Mouse (Mus musculus): ENCODE measurements around the gene Slc25a47. TPM values are rescaled to one million over a fixed set of nuclear protein-coding genes. Genes with fewer than 3 reads are reported as not detected.
"Not testable (repeated sequence)": the region's sequence is repeated elsewhere in the genome, so short reads cannot be mapped to it uniquely, and the experiment has no call there.

Gene Slc25a47
- polyA plus RNA-seq, 1 experiment = 2.4 TPM

- Histone ChIP-seq H3K27me3 (ENCODE audit: control insufficient read depth, insufficient read depth, insufficient read length) (no peaks in the 10 kb centered on the region), H3K79me3 (ENCODE audit: low read depth) (peaks cover 18% of the 10 kb centered on the region), H3K79me2 (ENCODE audit: control insufficient read depth, insufficient read depth) (peaks cover 24% of the 10 kb centered on the region), H3K4me3 (ENCODE audit: insufficient read depth, poor library complexity, severe bottlenecking) (no peak overlapping the region), H3K36me3 (ENCODE audit: control insufficient read depth, insufficient read depth) (peaks cover 9% of the 10 kb centered on the region), H3ac (ENCODE audit: control insufficient read depth, insufficient read length, low read depth) (no peak overlapping the region)
- TF ChIP-seq MAX (IDR thresholded peaks at IDR 0.05) (no peak), USF1 (IDR thresholded peaks at IDR 0.05; ENCODE audit: low read depth) (no peak), MYOD1 (IDR thresholded peaks at IDR 0.05; ENCODE audit: control insufficient read depth, insufficient read length, low read depth) (no peak), CEBPB (IDR thresholded peaks at IDR 0.05; ENCODE audit: low read depth) (no peak), CTCF (IDR thresholded peaks at IDR 0.05; ENCODE audit: control insufficient read depth, insufficient read depth, insufficient read length) (no peak), MYOG (IDR thresholded peaks at IDR 0.05; ENCODE audit: control insufficient read depth, extremely low read depth, insufficient read length) (no peak), FOSL1 (IDR thresholded peaks at IDR 0.05; ENCODE audit: insufficient read depth, low read length, poor library complexity, severe bottlenecking) (no peak)
Observed at GRCm38 (mm10) chr12:108841181-108841580, 5.3 kb downstream of the Slc25a47 start.

- TF ChIP-seq MAX (IDR thresholded peaks at IDR 0.05) = no peak
- TF ChIP-seq USF1 (IDR thresholded peaks at IDR 0.05; ENCODE audit: low read depth) = no peak
- TF ChIP-seq CEBPB (IDR thresholded peaks at IDR 0.05; ENCODE audit: low read depth) = no peak
- TF ChIP-seq MYOG (IDR thresholded peaks at IDR 0.05; ENCODE audit: control insufficient read depth, extremely low read depth, insufficient read length) = no peak
- no peak for TF ChIP-seq CTCF (IDR thresholded peaks at IDR 0.05; ENCODE audit: control insufficient read depth, insufficient read depth, insufficient read length)
- no peak for TF ChIP-seq FOSL1 (IDR thresholded peaks at IDR 0.05; ENCODE audit: insufficient read depth, low read length, poor library complexity, severe bottlenecking)
- TF ChIP-seq MYOD1 (IDR thresholded peaks at IDR 0.05; ENCODE audit: control insufficient read depth, insufficient read length, low read depth) = no peak
- Histone ChIP-seq H3K4me3 (ENCODE audit: insufficient read depth, poor library complexity, severe bottlenecking) (no peak overlapping the region), H3K79me2 (ENCODE audit: control insufficient read depth, insufficient read depth) (peaks cover 9% of the 10 kb centered on the region), H3K36me3 (ENCODE audit: control insufficient read depth, insufficient read depth) (peaks cover 9% of the 10 kb centered on the region), H3K79me3 (ENCODE audit: low read depth) (peaks cover 7% of the 10 kb centered on the region), H3K27me3 (ENCODE audit: control insufficient read depth, insufficient read depth, insufficient read length) (no peaks in the 10 kb centered on the region), H3ac (ENCODE audit: control insufficient read depth, insufficient read length, low read depth) (no peak overlapping the region)
Observed at GRCm38 (mm10) chr12:108842663-108843062, 6.8 kb downstream of the Slc25a47 start.

GRCm38 (mm10) chr12:108848033-108848432 is 12.2 kb downstream of the Slc25a47 start:
- H3ac ChIP-seq (ENCODE audit: control insufficient read depth, insufficient read length, low read depth); H3K79me2 ChIP-seq (ENCODE audit: control insufficient read depth, insufficient read depth); H3K36me3 ChIP-seq (ENCODE audit: control insufficient read depth, insufficient read depth); H3K27me3 ChIP-seq (ENCODE audit: control insufficient read depth, insufficient read depth, insufficient read length); H3K79me3 ChIP-seq (ENCODE audit: low read depth); H3K4me3 ChIP-seq (ENCODE audit: insufficient read depth, poor library complexity, severe bottlenecking): not testable (repeated sequence)

- no peaks in the 10 kb centered on the region for H3K79me3 ChIP-seq (ENCODE audit: low read depth)
- TF ChIP-seq MYOD1 (IDR thresholded peaks at IDR 0.05; ENCODE audit: control insufficient read depth, insufficient read length, low read depth) = no peak
- TF ChIP-seq CEBPB (IDR thresholded peaks at IDR 0.05; ENCODE audit: low read depth) = no peak
- no peak for TF ChIP-seq MAX (IDR thresholded peaks at IDR 0.05)
- no peak for TF ChIP-seq CTCF (IDR thresholded peaks at IDR 0.05; ENCODE audit: control insufficient read depth, insufficient read depth, insufficient read length)
- no peak for TF ChIP-seq MYOG (IDR thresholded peaks at IDR 0.05; ENCODE audit: control insufficient read depth, extremely low read depth, insufficient read length)
- no peak for TF ChIP-seq FOSL1 (IDR thresholded peaks at IDR 0.05; ENCODE audit: insufficient read depth, low read length, poor library complexity, severe bottlenecking)
- TF ChIP-seq USF1 (IDR thresholded peaks at IDR 0.05; ENCODE audit: low read depth) = no peak
- no peaks in the 10 kb centered on the region for H3K79me2 ChIP-seq (ENCODE audit: control insufficient read depth, insufficient read depth)
Observed at GRCm38 (mm10) chr12:108849488-108850022, 13.7 kb downstream of the Slc25a47 start.

GRCm38 (mm10) chr12:108850129-108850528 is 14.3 kb downstream of the Slc25a47 start:
- TF ChIP-seq USF1 (IDR thresholded peaks at IDR 0.05; ENCODE audit: low read depth) (no peak), CTCF (IDR thresholded peaks at IDR 0.05; ENCODE audit: control insufficient read depth, insufficient read depth, insufficient read length) (no peak), MYOG (IDR thresholded peaks at IDR 0.05; ENCODE audit: control insufficient read depth, extremely low read depth, insufficient read length) (no peak), FOSL1 (IDR thresholded peaks at IDR 0.05; ENCODE audit: insufficient read depth, low read length, poor library complexity, severe bottlenecking) (no peak), MYOD1 (IDR thresholded peaks at IDR 0.05; ENCODE audit: control insufficient read depth, insufficient read length, low read depth) (no peak), MAX (IDR thresholded peaks at IDR 0.05) (no peak), CEBPB (IDR thresholded peaks at IDR 0.05; ENCODE audit: low read depth) (no peak)
- no peak overlapping the region for H3ac ChIP-seq (ENCODE audit: control insufficient read depth, insufficient read length, low read depth)
- no peaks in the 10 kb centered on the region for H3K36me3 ChIP-seq (ENCODE audit: control insufficient read depth, insufficient read depth)
- H3K79me2 ChIP-seq (ENCODE audit: control insufficient read depth, insufficient read depth) = no peaks in the 10 kb centered on the region
- H3K4me3 ChIP-seq (ENCODE audit: insufficient read depth, poor library complexity, severe bottlenecking) = no peak overlapping the region
- H3K27me3 ChIP-seq (ENCODE audit: control insufficient read depth, insufficient read depth, insufficient read length) = no peaks in the 10 kb centered on the region
- no peaks in the 10 kb centered on the region for H3K79me3 ChIP-seq (ENCODE audit: low read depth)

More at GRCm38 (mm10) chr12:108849488-108850022, 13.7 kb downstream of the Slc25a47 start:
- no peaks in the 10 kb centered on the region for H3K27me3 ChIP-seq (ENCODE audit: control insufficient read depth, insufficient read depth, insufficient read length)
- H3K36me3 ChIP-seq (ENCODE audit: control insufficient read depth, insufficient read depth) = no peaks in the 10 kb centered on the region
- H3ac ChIP-seq (ENCODE audit: control insufficient read depth, insufficient read length, low read depth) = no peak overlapping the region
- H3K4me3 ChIP-seq (ENCODE audit: insufficient read depth, poor library complexity, severe bottlenecking) = no peak overlapping the region

- H3K27me3 ChIP-seq (ENCODE audit: control insufficient read depth, insufficient read depth, insufficient read length) = no peaks in the 10 kb centered on the region
- no peak for TF ChIP-seq MYOD1 (IDR thresholded peaks at IDR 0.05; ENCODE audit: control insufficient read depth, insufficient read length, low read depth)
- no peak for TF ChIP-seq CTCF (IDR thresholded peaks at IDR 0.05; ENCODE audit: control insufficient read depth, insufficient read depth, insufficient read length)
- TF ChIP-seq MAX (IDR thresholded peaks at IDR 0.05) = no peak
- TF ChIP-seq FOSL1 (IDR thresholded peaks at IDR 0.05; ENCODE audit: insufficient read depth, low read length, poor library complexity, severe bottlenecking) = no peak
- TF ChIP-seq CEBPB (IDR thresholded peaks at IDR 0.05; ENCODE audit: low read depth) = no peak
- TF ChIP-seq USF1 (IDR thresholded peaks at IDR 0.05; ENCODE audit: low read depth) = no peak
- no peak for TF ChIP-seq MYOG (IDR thresholded peaks at IDR 0.05; ENCODE audit: control insufficient read depth, extremely low read depth, insufficient read length)
- no peak overlapping the region for H3K4me3 ChIP-seq (ENCODE audit: insufficient read depth, poor library complexity, severe bottlenecking)
- no peak overlapping the region for H3ac ChIP-seq (ENCODE audit: control insufficient read depth, insufficient read length, low read depth)
- no peaks in the 10 kb centered on the region for H3K36me3 ChIP-seq (ENCODE audit: control insufficient read depth, insufficient read depth)
- no peaks in the 10 kb centered on the region for H3K79me2 ChIP-seq (ENCODE audit: control insufficient read depth, insufficient read depth)
- H3K79me3 ChIP-seq (ENCODE audit: low read depth) = no peaks in the 10 kb centered on the region
Observed at GRCm38 (mm10) chr12:108850886-108851285, 15.0 kb downstream of the Slc25a47 start.

Measured in C2C12 (cell line).